Mouse (Mus musculus) hindbrain, embryonic 16.5 days (tissue): ENCODE results near the gene Mast4. TPM values are rescaled to one million over a fixed set of nuclear protein-coding genes. Genes with fewer than 3 reads are reported as not detected.
"Not testable (repeated sequence)": the region's sequence is repeated elsewhere in the genome, so short reads cannot be mapped to it uniquely, and the experiment has no call there.

Experiments used
- ATAC-seq: fragments of 200-750 bp; cut with Nextera tagmentation; 2 replicates; pipeline ENCODE4 v1.8.0; 2017; ENCODE audit warnings: moderate TSS enrichment, moderate library complexity
- H3K27ac ChIP-seq: fragments of 300-500 bp; sonication (generic); 2 replicates; pipeline ENCODE4 v1.5.1; 2014; ENCODE audit warnings: low read depth, mild to moderate bottlenecking, control low read depth, low read length, moderate library complexity
- H3K27me3 ChIP-seq: fragments of 300-500 bp; sonication (generic); replicated peaks from 2 replicates; pipeline ENCODE4 v1.6.1; 2014; ENCODE audit warnings: low read length; ENCODE audit not compliant: control insufficient read depth, insufficient read depth
- H3K36me3 ChIP-seq: fragments of 300-500 bp; sonication (generic); 2 replicates; pipeline ENCODE4 v1.6.1; 2014; ENCODE audit warnings: mild to moderate bottlenecking, low read length, moderate library complexity, mixed read lengths; ENCODE audit not compliant: control insufficient read depth, insufficient read depth
- H3K4me1 ChIP-seq: fragments of 300-500 bp; sonication (generic); 2 replicates; pipeline ENCODE4 v1.6.1; 2014; ENCODE audit warnings: low read depth, low read length; ENCODE audit not compliant: control insufficient read depth, insufficient read depth
- H3K4me2 ChIP-seq: fragments of 300-500 bp; sonication (generic); 2 replicates; pipeline ENCODE4 v1.6.1; 2014; ENCODE audit warnings: mild to moderate bottlenecking, low read length, control low read depth, moderate library complexity
- H3K4me3 ChIP-seq: fragments of 300-500 bp; sonication (generic); 2 replicates; pipeline ENCODE4 v1.5.1; 2014; ENCODE audit warnings: mild to moderate bottlenecking, low read length, control low read depth, moderate library complexity
- H3K9ac ChIP-seq: fragments of 300-500 bp; sonication (generic); 2 replicates; pipeline ENCODE4 v1.6.1; 2014; ENCODE audit warnings: low read depth, mild to moderate bottlenecking, control low read depth, low read length, moderate library complexity
- H3K9me3 ChIP-seq: fragments of 300-500 bp; sonication (generic); 2 replicates; pipeline ENCODE4 v1.6.1; 2014; ENCODE audit warnings: mild to moderate bottlenecking, low read length, moderate library complexity; ENCODE audit not compliant: control insufficient read depth
- WGBS: fragments of 180-500 bp; shearing (Covaris S2); extraction: QIAGEN DNeasy Blood & Tissue Kit; methylation state at CpG from one replicate; pipeline ENCODE4 v1.1.7; 2014; 5-methylcytosine and 5-hydroxymethylcytosine counted together
- polyA plus RNA-seq: library from polyadenylated mRNA; unstranded; fragments of >200 nt; fragmentation: Nextera tagmentation; extraction: Ambion mirVana; gene quantifications from 2 replicates; pipeline ENCODE4 v1.2.1, GENCODE M21; 2015

The Mast4 gene
- polyA plus RNA-seq, 1 experiment from 2014 or later, result 24.6 TPM

DNA sequence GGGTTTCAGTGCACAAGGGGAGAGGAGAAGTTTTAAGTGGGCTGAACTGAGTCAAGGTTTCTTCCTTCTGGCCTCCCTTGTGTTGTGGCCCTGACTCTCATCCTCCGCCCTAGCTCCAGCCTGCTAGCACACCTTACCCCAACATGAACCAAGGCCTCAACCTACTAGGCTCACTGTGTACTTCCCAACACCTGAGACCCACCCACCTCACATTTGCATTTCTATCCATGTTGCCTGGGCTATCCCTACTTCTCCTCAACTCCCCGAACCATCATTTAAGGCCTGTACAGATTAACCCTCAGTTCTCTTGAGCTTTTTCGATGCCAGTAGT is 589.1 kb downstream of the Mast4 start:
- no peaks in the 10 kb centered on the region for H3K9me3 ChIP-seq
- H3K4me3 ChIP-seq, result no peak overlapping the region
- H3K27ac ChIP-seq, result no peak overlapping the region
- H3K27me3 ChIP-seq, result no peaks in the 10 kb centered on the region
- ATAC-seq, result no peak
- no peaks in the 10 kb centered on the region for H3K36me3 ChIP-seq
- H3K4me1 ChIP-seq, result no peaks in the 10 kb centered on the region
- H3K4me2 ChIP-seq, result no peak overlapping the region
- H3K9ac ChIP-seq, result no peak overlapping the region
- 95% methylated on average over 3 of the region's 3 CpGs for WGBS

DNA sequence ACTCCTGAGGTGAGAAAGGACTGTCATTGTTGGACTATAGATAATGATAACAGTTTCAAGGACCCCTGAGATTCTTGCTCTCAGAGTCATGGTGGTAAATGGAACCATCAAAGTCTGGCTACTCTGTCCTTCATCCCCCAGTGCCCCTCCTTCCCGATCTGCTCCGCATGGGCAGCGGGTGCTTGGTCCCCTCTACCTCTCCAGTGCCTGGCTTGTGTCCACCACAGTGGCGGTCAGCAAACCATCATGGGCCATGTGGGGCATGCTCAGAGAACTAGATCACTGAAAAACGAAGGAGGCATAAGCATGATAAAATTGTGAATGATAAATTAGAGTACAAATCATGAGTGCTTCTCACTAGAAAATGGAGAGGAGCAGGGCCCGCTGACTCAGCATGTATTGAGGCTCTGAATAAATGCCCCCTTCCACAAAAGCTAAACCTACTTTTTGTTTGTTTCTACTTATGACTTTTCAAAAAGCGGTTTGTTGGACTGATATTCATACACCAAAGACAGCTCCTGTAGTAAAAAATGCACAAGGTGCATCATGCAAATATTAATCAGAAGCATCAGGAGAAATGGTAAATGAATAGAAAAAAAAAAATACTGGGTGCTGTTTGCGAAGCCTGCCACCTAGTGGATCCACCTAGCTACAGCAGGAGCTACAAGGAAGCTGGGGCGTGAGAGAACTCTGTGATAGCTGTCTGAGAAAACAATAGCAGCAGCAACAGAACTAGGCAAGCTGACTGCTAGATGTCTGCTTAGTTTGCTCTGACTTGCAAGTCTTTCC is 589.6 kb downstream of the Mast4 start:
- H3K4me2 ChIP-seq, result no peak overlapping the region
- WGBS, result 69% methylated on average over 9 of the region's 9 CpGs
- H3K4me1 ChIP-seq, result no peaks in the 10 kb centered on the region
- no peaks in the 10 kb centered on the region for H3K36me3 ChIP-seq
- H3K9me3 ChIP-seq, result no peaks in the 10 kb centered on the region
- H3K27me3 ChIP-seq, result no peaks in the 10 kb centered on the region
- no peak for ATAC-seq
- H3K27ac ChIP-seq, result no peak overlapping the region
- no peak overlapping the region for H3K4me3 ChIP-seq
- no peak overlapping the region for H3K9ac ChIP-seq

- WGBS, result 92% methylated on average over 13 of the region's 13 CpGs
- no peaks in the 10 kb centered on the region for H3K27me3 ChIP-seq
- no peaks in the 10 kb centered on the region for H3K4me1 ChIP-seq
- H3K4me2 ChIP-seq, result no peak overlapping the region
- no peak for ATAC-seq
- peaks cover 20% of the 10 kb centered on the region for H3K36me3 ChIP-seq
- H3K4me3 ChIP-seq, result no peak overlapping the region
- no peak overlapping the region for H3K27ac ChIP-seq
- no peak overlapping the region for H3K9ac ChIP-seq
- H3K9me3 ChIP-seq, result no peaks in the 10 kb centered on the region
Observed at GRCm38 (mm10) chr13:102739720-102740535, 594.4 kb downstream of the Mast4 start.

GRCm38 (mm10) chr13:102737811-102738210 is 596.5 kb downstream of the Mast4 start:
- no peak for ATAC-seq
- no peak overlapping the region for H3K27ac ChIP-seq
- peaks cover 20% of the 10 kb centered on the region for H3K36me3 ChIP-seq
- no peak overlapping the region for H3K9ac ChIP-seq
- H3K4me3 ChIP-seq, result no peak overlapping the region
- H3K27me3 ChIP-seq, result no peaks in the 10 kb centered on the region
- H3K4me2 ChIP-seq, result no peak overlapping the region
- H3K9me3 ChIP-seq, result no peaks in the 10 kb centered on the region
- 92% methylated on average over 7 of the region's 7 CpGs for WGBS
- H3K4me1 ChIP-seq, result no peaks in the 10 kb centered on the region

DNA sequence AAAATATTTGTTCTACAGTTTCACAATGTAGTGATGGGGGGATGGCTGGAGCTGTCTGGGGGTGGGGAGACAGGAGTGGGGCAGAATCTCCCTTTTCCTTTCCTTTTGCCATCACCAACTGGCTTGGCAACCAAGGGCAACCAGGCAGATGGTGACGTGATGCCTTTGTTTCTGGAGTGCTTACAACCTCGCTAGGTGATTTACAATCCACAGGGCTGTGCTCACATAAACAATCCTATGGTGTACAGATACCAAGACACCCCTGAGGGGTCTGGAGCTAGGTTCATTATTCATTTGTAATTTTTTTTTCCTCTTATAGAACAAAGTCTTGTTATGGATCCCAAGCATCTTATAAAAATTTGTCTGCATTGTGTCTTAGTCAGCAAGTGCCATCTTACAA is 601.2 kb downstream of the Mast4 start:
- H3K4me2 ChIP-seq, result no peak overlapping the region
- H3K9me3 ChIP-seq, result no peaks in the 10 kb centered on the region
- no peak overlapping the region for H3K9ac ChIP-seq
- no peaks in the 10 kb centered on the region for H3K4me1 ChIP-seq
- H3K27me3 ChIP-seq, result no peaks in the 10 kb centered on the region
- H3K27ac ChIP-seq, result no peak overlapping the region
- H3K36me3 ChIP-seq, result peaks cover 12% of the 10 kb centered on the region
- WGBS, result 55% methylated on average over 2 of the region's 2 CpGs
- no peak for ATAC-seq
- no peak overlapping the region for H3K4me3 ChIP-seq

GRCm38 (mm10) chr13:102728951-102729350 is 605.3 kb downstream of the Mast4 start:
- H3K4me1 ChIP-seq, ATAC-seq, H3K9ac ChIP-seq, H3K4me2 ChIP-seq, H3K9me3 ChIP-seq, H3K36me3 ChIP-seq, H3K27me3 ChIP-seq, H3K4me3 ChIP-seq, H3K27ac ChIP-seq: not testable (repeated sequence)
- 64% methylated on average over 7 of the region's 7 CpGs for WGBS

DNA sequence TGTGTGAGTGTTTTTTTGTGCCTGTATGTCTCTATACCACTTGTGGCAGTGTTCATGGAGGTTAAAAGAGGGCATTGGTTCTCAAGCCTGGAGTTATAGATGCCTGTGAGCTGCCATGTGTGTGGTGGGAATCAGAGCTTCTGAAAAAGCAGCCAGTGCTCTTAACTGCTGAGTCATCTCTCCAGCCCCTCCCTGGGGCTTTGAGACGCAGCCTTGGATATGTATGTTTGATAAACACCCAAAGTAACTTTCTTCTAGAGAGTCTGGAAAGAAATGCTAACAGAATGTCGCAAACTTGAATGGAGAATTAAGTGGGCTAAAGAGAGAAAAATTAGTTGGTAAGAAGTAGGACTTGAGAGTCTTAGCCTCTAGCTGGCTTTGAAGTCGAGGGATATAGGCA is 606.3 kb downstream of the Mast4 start:
- 86% methylated on average over 3 of the region's 3 CpGs for WGBS

DNA sequence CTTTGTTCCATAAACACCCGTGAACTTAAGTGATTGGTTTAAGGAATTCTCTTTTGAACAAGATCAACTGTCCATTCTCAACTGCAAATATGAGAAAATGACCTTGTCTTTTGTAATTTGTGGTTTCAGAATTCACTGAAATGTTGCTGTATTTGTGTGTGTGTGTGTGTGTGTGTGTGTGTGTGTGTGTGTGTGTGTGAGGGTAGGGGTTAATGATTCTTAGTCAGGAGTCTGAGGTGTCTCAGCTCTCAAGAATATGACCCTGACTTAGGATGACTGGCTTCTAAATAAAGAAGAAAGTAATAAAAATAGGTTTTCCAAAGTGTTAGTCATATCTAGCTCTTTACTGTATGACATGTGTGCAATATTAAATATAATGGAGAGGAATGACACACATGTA is 607.4 kb downstream of the Mast4 start:
- no peak overlapping the region for H3K4me2 ChIP-seq
- ATAC-seq, result no peak
- no peaks in the 10 kb centered on the region for H3K36me3 ChIP-seq
- no peaks in the 10 kb centered on the region for H3K9me3 ChIP-seq
- 85% methylated on average over 1 of the region's 1 CpGs for WGBS
- no peak overlapping the region for H3K27ac ChIP-seq
- no peak overlapping the region for H3K4me3 ChIP-seq
- H3K27me3 ChIP-seq, result no peaks in the 10 kb centered on the region
- no peak overlapping the region for H3K9ac ChIP-seq
- no peaks in the 10 kb centered on the region for H3K4me1 ChIP-seq

More for the DNA sequence above, 606.3 kb downstream of the Mast4 start:
- H3K27me3 ChIP-seq, result no peaks in the 10 kb centered on the region
- H3K4me1 ChIP-seq, result no peaks in the 10 kb centered on the region
- H3K27ac ChIP-seq, result no peak overlapping the region
- H3K9ac ChIP-seq, result no peak overlapping the region
- H3K9me3 ChIP-seq, result no peaks in the 10 kb centered on the region
- H3K4me3 ChIP-seq, result no peak overlapping the region
- H3K4me2 ChIP-seq, result no peak overlapping the region
- ATAC-seq, result no peak
- H3K36me3 ChIP-seq, result no peaks in the 10 kb centered on the region

- no peak overlapping the region for H3K4me2 ChIP-seq
- H3K4me3 ChIP-seq, result no peak overlapping the region
- H3K9ac ChIP-seq, result no peak overlapping the region
- ATAC-seq, result no peak
- H3K27me3 ChIP-seq, result no peaks in the 10 kb centered on the region
- 84% methylated on average over 2 of the region's 2 CpGs for WGBS
- no peaks in the 10 kb centered on the region for H3K9me3 ChIP-seq
- no peak overlapping the region for H3K27ac ChIP-seq
- no peaks in the 10 kb centered on the region for H3K4me1 ChIP-seq
- no peaks in the 10 kb centered on the region for H3K36me3 ChIP-seq
Observed at GRCm38 (mm10) chr13:102725906-102726305, 608.4 kb downstream of the Mast4 start.
